Mouse (Mus musculus) midbrain, embryonic 16.5 days (tissue): ENCODE measurements around the gene Fbxo3. TPM values are rescaled to one million over a fixed set of nuclear protein-coding genes. Genes with fewer than 3 reads are reported as not detected.
"Not testable (repeated sequence)": the region's sequence is repeated elsewhere in the genome, so short reads cannot be mapped to it uniquely, and the experiment has no call there.

Experiments
- ATAC-seq: fragments of 200-750 bp; cut with Nextera tagmentation; 2 replicates; pipeline ENCODE4 v1.8.0; 2017; ENCODE audit warnings: moderate TSS enrichment
- H3K27ac ChIP-seq: fragments of 300-500 bp; sonication (generic); 2 replicates; pipeline ENCODE4 v1.5.1; 2014; ENCODE audit warnings: mild to moderate bottlenecking, low read length, mixed read lengths
- H3K27me3 ChIP-seq: fragments of 300-500 bp; sonication (generic); 2 replicates; pipeline ENCODE4 v1.6.1; 2014; ENCODE audit warnings: low read depth, low read length, mixed read lengths; ENCODE audit not compliant: control insufficient read depth, insufficient read depth
- H3K36me3 ChIP-seq: fragments of 300-500 bp; sonication (generic); 2 replicates; pipeline ENCODE4 v1.6.1; 2014; ENCODE audit warnings: mild to moderate bottlenecking, low read length, moderate library complexity, mixed read lengths; ENCODE audit not compliant: control insufficient read depth, insufficient read depth
- H3K4me1 ChIP-seq: fragments of 300-500 bp; sonication (generic); 2 replicates; pipeline ENCODE4 v1.6.1; 2014; ENCODE audit warnings: mild to moderate bottlenecking, low read length, mixed read lengths; ENCODE audit not compliant: control insufficient read depth, insufficient read depth
- H3K4me2 ChIP-seq: fragments of 300-500 bp; sonication (generic); 2 replicates; pipeline ENCODE4 v1.6.1; 2014; ENCODE audit warnings: mild to moderate bottlenecking, low read length, mixed read lengths
- H3K4me3 ChIP-seq: fragments of 300-500 bp; sonication (generic); 2 replicates; pipeline ENCODE4 v1.5.1; 2014; ENCODE audit warnings: low read depth, mild to moderate bottlenecking, low read length, moderate library complexity, mixed read lengths
- H3K9ac ChIP-seq: fragments of 300-500 bp; sonication (generic); 2 replicates; pipeline ENCODE4 v1.6.1; 2014; ENCODE audit warnings: low read depth, low read length, mixed read lengths
- H3K9me3 ChIP-seq: fragments of 300-500 bp; sonication (generic); replicated peaks from 2 replicates; pipeline ENCODE4 v1.6.1; 2014; ENCODE audit warnings: mild to moderate bottlenecking, low read length, mixed read lengths; ENCODE audit not compliant: control insufficient read depth, poor library complexity, severe bottlenecking
- WGBS: fragments of 180-500 bp; shearing (Covaris S2); extraction: QIAGEN DNeasy Blood & Tissue Kit; methylation state at CpG from one replicate; pipeline ENCODE4 v1.1.7; 2014; 5-methylcytosine and 5-hydroxymethylcytosine counted together
- polyA plus RNA-seq: library from polyadenylated mRNA; unstranded; fragments of >200 nt; fragmentation: Nextera tagmentation; extraction: Ambion mirVana; gene quantifications from 2 replicates; pipeline ENCODE4 v1.2.1, GENCODE M21; 2015

Fbxo3 gene
- polyA plus RNA-seq, 1 experiment from 2014 or later: 84.0 TPM

GRCm38 (mm10) chr2:104058381-104058780 lies 30.9 kb downstream of the Fbxo3 start:
- no peaks in the 10 kb centered on the region for H3K4me1 ChIP-seq
- H3K9me3 ChIP-seq: no peaks in the 10 kb centered on the region
- H3K9ac ChIP-seq: no peak overlapping the region
- H3K4me2 ChIP-seq: no peak overlapping the region
- H3K36me3 ChIP-seq: peaks cover 22% of the 10 kb centered on the region
- no peak for ATAC-seq
- no peak overlapping the region for H3K27ac ChIP-seq
- H3K4me3 ChIP-seq: no peak overlapping the region
- WGBS: 88% methylated on average over 1 of the region's 1 CpGs
- H3K27me3 ChIP-seq: no peaks in the 10 kb centered on the region

- Histone ChIP-seq H3K36me3 (peaks cover 19% of the 10 kb centered on the region), H3K4me1 (no peaks in the 10 kb centered on the region), H3K9me3 (no peaks in the 10 kb centered on the region), H3K27ac (no peak overlapping the region), H3K9ac (no peak overlapping the region), H3K4me2 (no peak overlapping the region), H3K27me3 (no peaks in the 10 kb centered on the region), H3K4me3 (no peak overlapping the region)
- no peak for ATAC-seq
- whole genome bisulfite sequencing: 89% methylated on average over 4 of the region's 4 CpGs
Measured at GRCm38 (mm10) chr2:104058954-104059353, 31.4 kb downstream of the Fbxo3 start.

- WGBS: 88% methylated on average over 10 of the region's 10 CpGs
Measured at GRCm38 (mm10) chr2:104059786-104060185, 32.3 kb downstream of the Fbxo3 start.

GRCm38 (mm10) chr2:104060996-104061395 lies 33.5 kb downstream of the Fbxo3 start:
- Histone ChIP-seq H3K27me3 (no peaks in the 10 kb centered on the region), H3K4me2 (no peak overlapping the region), H3K4me3 (no peak overlapping the region), H3K4me1 (no peaks in the 10 kb centered on the region), H3K36me3 (peaks cover 10% of the 10 kb centered on the region; the same call in 1 of the 2 replicates), H3K9ac (no peak overlapping the region), H3K9me3 (no peaks in the 10 kb centered on the region), H3K27ac (no peak overlapping the region)
- ATAC-seq: no peak
- 97% methylated on average over 6 of the region's 6 CpGs for WGBS

More at GRCm38 (mm10) chr2:104059786-104060185, 32.3 kb downstream of the Fbxo3 start:
- Histone ChIP-seq H3K4me1 (no peaks in the 10 kb centered on the region), H3K9ac (no peak overlapping the region), H3K9me3 (no peaks in the 10 kb centered on the region), H3K27ac (no peak overlapping the region), H3K27me3 (no peaks in the 10 kb centered on the region), H3K36me3 (peaks cover 14% of the 10 kb centered on the region; the same call in 1 of the 2 replicates), H3K4me3 (no peak overlapping the region), H3K4me2 (no peak overlapping the region)
- no peak for ATAC-seq

GRCm38 (mm10) chr2:104062665-104063064 lies 35.1 kb downstream of the Fbxo3 start:
- Histone ChIP-seq H3K9me3 (no peaks in the 10 kb centered on the region), H3K4me1 (no peaks in the 10 kb centered on the region), H3K4me2 (no peak overlapping the region), H3K27me3 (no peaks in the 10 kb centered on the region), H3K27ac (no peak overlapping the region), H3K4me3 (no peak overlapping the region), H3K9ac (no peak overlapping the region), H3K36me3 (peaks cover 10% of the 10 kb centered on the region; the same call in 1 of the 2 replicates)
- no peak for ATAC-seq

GRCm38 (mm10) chr2:104064152-104064551 lies 36.6 kb downstream of the Fbxo3 start:
- Histone ChIP-seq H3K4me2 (no peak overlapping the region), H3K9ac (no peak overlapping the region), H3K27ac (no peak overlapping the region), H3K27me3 (no peaks in the 10 kb centered on the region), H3K36me3 (peaks cover 10% of the 10 kb centered on the region; the same call in 1 of the 2 replicates), H3K9me3 (no peaks in the 10 kb centered on the region), H3K4me3 (no peak overlapping the region), H3K4me1 (no peaks in the 10 kb centered on the region)
- no peak for ATAC-seq
- 96% methylated on average over 2 of the region's 2 CpGs for WGBS

GRCm38 (mm10) chr2:104065526-104065925 lies 38.0 kb downstream of the Fbxo3 start, which contains the start of gene Gm10912:
TSS of gene Gm10912 (plus strand) at chr2:104065826.
- not testable (repeated sequence) for H3K4me3 ChIP-seq, ATAC-seq, H3K9me3 ChIP-seq, H3K27ac ChIP-seq, H3K9ac ChIP-seq, H3K27me3 ChIP-seq, H3K4me1 ChIP-seq, H3K36me3 ChIP-seq, H3K4me2 ChIP-seq
- WGBS: 94% methylated on average over 5 of the region's 6 CpGs

GRCm38 (mm10) chr2:104068450-104068849 lies 40.9 kb downstream of the Fbxo3 start, which contains the start of gene Gm10799:
TSS of gene Gm10799 (minus strand) at chr2:104068550.
- not testable (repeated sequence) for H3K36me3 ChIP-seq, H3K27ac ChIP-seq, H3K27me3 ChIP-seq, H3K9ac ChIP-seq, H3K4me2 ChIP-seq, H3K4me1 ChIP-seq, H3K4me3 ChIP-seq, ATAC-seq, H3K9me3 ChIP-seq
- 82% methylated on average over 7 of the region's 7 CpGs for WGBS

- Histone ChIP-seq H3K36me3 (no peaks in the 10 kb centered on the region), H3K27ac (no peak within 1 kb of the TSS), H3K4me1 (0 out of 2 replicates have a peak, but pooled peaks cover 7% of the 10 kb centered on the region), H3K27me3 (no peaks in the 10 kb centered on the region), H3K9me3 (no peaks in the 10 kb centered on the region), H3K9ac (peak within 1 kb of the TSS; percentile 56), H3K4me3 (peak within 1 kb of the TSS; percentile 29), H3K4me2 (peak within 1 kb of the TSS; percentile 55)
- 6% methylated on average over 13 of the region's 13 CpGs for WGBS
- peak; percentile 86 for ATAC-seq
Measured at GRCm38 (mm10) chr2:104069704-104070185, 42.2 kb downstream of the Fbxo3 start, which contains the start of gene Cd59b. TSS of gene Cd59b (plus strand) at chr2:104069849.
